Mouse (Mus musculus) adrenal gland, postnatal 36 days (tissue): ENCODE measurements around the gene Derl3. TPM values are rescaled to one million over a fixed set of nuclear protein-coding genes. Genes with fewer than 3 reads are reported as not detected.
A peak's percentile ranks its signal among the peaks of the same experiment; 100 is the strongest.

Source experiments
- DNase-seq, 2 experiments: peaks; one replicate each; pipeline ENCODE4 v3.0.0; 2021; ENCODE audit warnings: mixed read lengths in 1 of 2
- total RNA-seq, 2 experiments: library from RNA; stranded (reverse); gene quantifications; 2 replicates each; pipeline ENCODE4 v1.2.3; 2021

Gene Derl3
- total RNA-seq, 2 experiments from 2014 or later = 0.93 to 2.8 TPM

DNA sequence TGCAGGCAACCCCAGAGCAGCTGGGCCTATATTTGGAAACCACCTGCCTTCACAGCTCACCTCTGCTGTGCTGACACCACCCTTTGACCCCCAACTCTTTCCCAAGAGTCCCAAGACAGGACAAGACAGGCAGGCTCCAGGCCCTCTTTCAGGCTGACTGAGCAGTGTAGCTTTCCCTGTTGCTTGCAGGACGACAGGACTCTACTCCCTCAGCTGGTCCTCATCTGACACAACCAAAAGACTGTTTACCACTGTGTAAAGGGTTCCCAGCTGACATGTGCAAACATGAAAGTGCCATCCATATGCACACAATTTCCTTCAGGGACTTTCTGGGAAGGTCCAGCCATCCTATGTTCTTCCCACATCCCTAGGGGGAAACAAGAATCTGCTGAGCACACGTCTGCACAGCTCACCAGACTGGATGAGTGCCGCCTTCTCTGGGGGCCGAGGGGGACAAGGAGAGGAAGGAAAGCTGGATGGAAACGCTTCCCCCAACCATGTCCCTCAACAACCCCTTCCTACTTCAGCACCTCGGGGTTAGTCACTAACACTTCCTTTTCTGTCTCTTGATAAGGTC lies 19.9 kb downstream of the Derl3 start:
- no peak for DNase-seq

DNA sequence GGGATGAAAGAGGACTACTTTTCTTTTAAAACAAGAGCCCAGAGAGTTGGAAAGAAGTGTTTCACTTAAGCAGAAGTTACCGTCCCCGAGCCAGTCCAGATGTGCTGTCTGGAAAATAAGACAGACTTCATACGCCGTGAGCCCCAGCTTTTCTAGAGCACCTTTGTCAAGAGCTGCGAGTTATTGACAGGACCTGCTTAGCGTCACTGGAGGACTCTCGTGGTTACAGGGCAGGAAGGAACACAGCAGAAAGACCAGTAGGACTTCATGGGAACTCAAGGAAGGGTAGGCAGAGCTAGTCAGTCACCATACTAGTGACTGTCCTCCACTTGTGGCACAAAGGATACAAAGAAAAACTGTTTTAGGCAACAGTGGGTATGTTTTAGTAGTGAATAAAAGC lies 22.3 kb downstream of the Derl3 start:
- DNase-seq = no peak

DNA sequence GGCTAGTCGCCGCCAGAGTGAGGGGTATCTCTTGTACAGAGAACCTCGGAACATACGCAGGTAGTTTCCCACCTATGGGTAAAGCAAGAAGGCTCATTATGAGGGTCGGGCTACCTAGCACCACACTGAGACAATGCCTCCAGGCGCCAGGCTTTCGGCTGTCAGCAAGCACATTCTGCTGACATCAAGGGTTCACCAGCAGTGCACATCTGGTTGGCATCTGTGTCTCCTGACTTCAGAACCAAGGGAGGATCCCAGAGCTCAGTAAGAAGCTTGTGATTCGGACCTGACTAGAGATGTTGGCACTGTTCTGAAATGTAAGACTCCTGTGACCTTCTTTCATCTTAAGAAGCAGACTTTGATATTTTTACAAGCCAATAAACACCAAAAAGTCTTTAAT lies 23.6 kb downstream of the Derl3 start:
- no peak for DNase-seq

DNA sequence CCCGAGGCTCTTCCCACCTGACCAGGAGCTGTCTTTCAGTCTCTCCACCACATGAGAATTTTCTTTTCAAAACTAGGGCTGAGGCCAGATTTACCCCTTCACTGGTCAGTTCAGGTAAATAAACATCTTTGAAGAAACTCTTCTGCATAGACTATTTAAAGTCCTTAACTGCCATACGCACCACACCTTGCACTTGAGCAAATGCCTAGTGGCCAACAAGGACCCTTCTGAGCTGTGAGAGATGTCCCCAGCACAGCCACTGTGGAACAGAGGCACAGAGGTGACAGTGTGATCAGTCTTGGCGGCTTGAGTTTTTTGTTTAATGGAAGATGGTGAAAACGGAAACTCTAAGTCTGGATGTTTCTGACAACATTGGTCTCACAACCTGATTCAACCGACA lies 25.8 kb downstream of the Derl3 start:
- DNase-seq = no peak

DNA sequence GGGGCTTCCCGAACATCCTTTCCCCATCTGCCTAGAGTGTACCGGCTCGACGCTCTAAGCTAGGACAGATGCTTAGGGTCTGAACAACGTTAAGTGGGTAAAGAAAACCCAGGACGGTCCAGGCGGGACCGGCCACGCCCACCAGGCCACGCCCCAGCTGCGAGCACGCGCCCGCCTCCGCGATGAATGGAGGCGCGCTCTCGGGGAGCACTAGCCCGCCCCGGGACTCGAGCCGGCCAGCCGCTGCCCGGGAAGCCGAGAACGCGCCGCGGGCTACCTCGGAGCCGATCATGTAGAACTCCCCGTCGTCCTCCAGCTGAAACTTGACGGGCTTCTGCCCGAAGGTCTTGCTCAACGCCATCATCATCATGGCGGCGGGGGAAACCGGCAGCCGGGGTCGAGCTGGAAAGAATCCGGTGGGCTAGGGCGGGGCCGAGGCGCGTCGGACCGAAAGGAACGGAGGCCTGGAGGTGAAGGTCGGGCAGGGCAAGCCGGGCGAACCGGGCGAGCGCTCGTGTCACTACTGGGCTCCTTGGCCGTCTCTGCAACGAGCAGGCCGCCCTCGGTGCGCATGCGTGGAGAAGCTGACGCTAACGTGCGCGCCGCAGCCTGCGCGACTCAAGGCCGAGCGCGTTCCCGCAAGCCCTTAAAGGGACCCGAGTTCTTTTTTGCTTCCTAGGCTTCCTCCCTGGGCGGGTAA lies 28.0 kb downstream of the Derl3 start, which contains the start of gene Smarcb1:
Smarcb1 (minus strand) TSS at position 592 of the 700 bp plus-strand sequence.
- DNase-seq = peak; percentile 95

DNA sequence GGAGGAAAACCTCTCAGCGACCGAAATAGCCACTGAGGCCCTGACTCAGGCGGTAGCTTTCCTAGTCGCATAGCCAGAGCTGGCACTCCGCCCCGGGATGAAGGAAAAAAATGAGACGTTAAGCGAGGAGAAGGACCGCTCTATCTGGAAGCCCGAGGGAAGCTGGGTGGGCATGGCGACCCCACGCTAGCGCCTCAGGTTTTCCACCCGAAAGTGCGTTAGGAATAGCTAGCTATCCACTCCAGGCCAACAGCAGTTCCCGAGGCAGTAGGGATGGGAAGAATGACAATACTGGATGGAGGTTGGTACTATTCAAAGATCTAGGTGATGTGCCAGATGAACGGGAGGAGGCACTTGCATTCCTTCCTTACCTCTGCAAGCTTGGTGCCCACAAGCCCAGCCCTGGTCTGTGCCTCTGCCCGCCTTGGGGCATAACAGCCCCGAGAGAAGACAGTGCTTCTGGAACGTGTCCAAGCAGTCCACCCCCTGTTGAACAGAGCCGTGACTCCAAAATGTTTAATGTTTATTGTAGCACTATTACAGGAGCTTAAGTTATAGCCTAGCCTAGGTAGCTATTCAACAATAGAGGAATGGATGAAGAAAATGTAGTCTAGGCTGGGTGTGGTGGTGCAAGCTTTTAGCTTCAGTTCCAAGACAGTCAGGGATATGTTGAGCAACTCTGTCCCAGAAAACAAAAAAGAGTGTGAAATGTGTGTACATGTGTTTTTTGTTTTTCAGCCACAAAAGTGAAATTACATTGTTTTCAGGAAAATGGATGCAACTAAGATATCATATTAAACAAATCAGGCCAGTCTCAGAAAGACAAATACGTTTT lies 28.7 kb downstream of the Derl3 start:
- no peak for DNase-seq

DNA sequence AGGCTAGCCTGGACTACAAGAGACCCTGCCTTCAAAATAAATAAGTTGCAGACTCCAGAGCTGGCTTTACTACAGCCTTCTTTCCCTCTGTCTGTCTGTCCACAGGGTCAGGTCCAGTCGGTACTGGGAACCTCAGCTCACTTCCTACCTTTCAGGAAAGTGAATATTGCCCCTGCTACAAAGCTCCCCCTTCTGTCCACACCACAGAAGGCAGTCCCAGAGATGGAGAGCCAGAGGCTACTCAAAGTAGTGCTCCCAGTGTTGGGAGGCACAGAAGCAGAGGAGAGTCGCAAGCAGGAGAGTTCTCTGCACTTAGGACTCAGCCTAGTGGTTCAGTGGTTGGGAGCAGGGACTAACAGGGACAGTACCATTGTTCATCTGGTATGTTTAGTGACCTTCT lies 31.1 kb downstream of the Derl3 start:
- no peak for DNase-seq

DNA sequence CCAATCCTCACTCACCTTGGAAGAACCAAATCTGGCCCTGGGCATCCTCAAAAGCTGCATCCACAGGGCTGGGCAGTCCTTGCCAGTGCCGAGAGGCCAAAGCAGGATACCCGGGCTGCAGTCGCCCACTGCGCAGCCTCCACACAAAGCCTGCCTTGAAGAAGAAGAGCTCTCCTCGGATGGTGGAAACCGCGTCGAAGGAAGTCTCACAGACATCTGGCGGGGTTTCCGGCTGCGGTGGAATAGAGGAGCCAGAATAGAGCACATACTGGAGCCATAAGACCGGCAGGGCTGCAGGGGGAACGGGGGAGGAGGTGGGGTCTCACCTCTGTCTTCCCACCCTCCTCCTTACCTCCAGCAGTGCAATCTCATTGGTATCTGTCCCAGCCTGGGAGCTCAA lies 33.2 kb downstream of the Derl3 start:
- DNase-seq = no peak

DNA sequence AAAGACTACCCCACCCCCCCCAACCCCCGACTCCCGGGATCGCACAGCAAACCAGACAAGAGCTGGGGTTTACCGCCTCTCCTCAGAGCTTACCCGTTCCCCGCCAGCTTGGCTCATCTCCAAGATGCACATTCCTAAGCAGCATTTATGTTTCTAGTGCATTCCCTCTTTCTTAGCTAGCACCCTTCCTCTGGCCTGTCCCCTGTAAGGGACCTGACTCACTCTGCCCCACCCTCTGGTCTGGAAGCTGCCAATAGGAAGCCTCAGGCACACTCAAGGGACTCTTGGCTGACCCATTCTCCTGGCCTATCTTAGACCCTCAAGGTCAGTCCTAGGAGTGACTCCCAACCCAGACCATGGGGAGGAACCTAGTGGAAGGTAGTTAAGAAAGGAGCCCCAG lies 37.1 kb downstream of the Derl3 start:
- peak; percentile 58 to 65 for DNase-seq

DNA sequence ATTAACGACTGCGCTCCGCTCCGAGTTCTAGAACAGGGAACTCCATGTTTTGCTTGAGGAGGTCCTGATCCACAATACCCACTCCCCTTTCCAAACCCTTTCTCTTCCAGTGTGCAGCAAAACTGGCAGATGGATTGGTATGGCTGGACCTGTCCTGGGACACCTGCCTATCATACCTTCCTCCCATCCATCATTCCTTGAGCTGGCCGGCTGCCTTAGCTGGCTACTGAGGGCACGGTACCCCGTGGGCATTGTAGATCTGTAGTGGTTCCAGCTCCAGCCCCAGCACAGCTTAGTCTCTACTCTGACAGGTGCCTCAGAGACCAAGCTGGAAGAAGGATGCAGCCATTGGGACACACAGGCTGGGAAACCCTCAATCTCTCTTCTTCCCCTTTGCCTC lies 38.1 kb downstream of the Derl3 start:
- no peak for DNase-seq

DNA sequence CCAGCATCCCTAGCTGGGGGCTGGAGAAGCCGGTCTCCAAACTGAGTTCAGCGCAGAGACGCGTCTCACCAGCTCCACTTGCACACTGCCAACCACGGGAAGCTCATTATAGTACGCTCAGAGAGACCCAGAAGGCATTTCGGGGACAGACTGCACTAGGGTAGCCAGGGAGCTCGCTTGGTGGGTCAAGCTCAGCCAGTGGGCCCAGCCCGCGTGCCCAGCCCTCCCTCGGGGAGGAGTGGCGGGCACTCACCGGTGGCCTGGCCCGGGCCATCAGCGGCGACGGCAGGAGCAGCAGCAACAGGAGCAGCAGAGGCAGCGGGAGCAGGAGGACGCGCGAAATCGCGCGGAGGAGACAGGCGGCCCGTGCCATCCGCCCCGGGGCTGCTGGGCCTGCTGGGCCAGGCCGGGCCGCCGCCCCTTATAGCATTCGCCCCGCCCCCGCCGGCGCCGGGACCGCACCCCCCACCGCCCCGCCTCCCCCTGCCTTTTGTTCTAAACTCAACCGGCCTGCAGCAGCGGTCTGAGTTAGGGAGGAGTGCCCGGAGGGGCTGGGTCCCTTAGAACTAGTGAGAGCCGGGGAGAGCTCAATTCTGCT lies 39.0 kb downstream of the Derl3 start:
- DNase-seq = peak; percentile 75 to 88

DNA sequence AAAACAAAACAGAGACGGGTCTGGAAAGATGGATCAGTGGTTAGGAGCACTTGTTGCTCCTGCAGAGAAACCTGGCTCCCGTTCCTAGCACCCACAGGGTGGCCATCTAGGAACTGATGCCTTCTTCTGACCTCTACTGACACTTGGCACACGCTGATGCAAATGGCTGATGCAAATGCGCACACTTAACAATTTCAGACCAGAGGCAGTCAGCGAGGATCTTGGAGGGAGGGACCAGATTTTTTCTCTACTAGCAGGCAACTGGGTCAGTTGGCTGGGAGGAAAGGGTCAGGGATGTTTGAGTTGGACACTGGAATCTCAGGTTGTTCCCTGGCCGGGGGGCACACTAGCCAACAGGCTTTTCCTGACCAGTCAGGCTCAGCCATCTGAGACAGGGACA lies 39.7 kb downstream of the Derl3 start, which contains the start of gene Chchd10:
Chchd10 (plus strand) TSS at position 240 of the 400 bp plus-strand sequence.
- no peak for DNase-seq

DNA sequence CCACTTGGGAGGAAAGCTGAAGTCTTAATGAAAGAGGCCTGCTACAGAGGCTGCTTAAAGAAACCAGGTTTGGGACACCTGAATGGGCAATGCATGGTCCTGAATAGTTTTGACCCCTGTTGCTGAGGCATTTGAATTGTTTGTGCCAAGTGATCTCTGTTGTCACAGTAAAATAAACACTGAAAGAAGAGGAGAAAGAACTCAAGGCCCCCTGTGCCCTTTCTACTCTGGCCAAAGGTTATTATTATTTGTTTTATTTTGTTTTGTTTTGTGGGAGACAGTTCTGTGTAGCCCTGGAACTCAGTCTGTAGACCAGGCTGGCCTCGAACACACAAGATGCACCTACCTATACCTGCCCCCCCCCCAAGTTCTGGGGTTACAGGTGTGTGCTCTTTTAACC lies 41.8 kb downstream of the Derl3 start:
- no peak for DNase-seq

DNA sequence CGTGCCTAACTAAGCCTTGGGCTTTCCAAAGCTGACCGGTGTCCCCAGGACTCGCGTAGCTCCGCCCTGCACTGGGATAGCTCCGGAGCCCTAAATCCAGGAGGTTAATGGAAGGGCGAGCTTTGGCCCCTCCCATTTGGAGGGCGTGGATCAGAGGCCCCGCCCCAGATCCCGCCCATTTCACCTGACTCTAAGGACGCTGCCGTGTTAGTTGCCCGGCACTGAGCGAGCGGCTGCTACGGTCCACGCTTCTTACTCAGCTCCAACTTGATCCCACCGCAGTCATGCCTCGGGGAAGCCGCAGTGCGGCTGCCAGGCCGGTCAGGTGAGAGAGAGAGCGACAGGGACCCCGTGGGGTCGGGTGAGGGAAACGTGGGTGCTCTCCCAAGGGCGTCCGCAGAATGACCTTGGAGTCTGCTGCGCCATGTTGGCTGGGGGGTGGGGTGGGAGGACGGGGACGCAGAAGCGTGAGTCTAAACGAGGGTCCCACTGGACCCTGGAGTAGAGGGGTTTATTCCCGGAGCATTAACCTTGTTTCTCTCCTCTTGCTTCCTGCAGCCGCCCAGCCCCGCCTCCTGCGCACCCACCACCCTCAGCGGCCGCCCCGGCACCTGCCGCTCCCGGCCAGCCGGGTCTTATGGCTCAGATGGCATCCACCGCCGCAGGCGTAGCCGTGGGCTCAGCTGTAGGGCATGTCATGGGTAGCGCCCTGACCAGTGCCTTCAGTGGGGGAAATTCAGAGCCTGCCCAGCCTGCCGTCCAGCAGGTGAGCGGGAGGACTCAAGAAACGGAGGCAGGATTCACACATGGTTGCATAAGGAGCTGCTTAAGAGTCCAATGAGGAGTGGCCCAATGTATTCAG lies 42.7 kb downstream of the Derl3 start, which contains the start of gene Mmp11:
Mmp11 (minus strand) TSS at position 817 of the 862 bp plus-strand sequence.
- DNase-seq = peak; percentile 87 to 89

DNA sequence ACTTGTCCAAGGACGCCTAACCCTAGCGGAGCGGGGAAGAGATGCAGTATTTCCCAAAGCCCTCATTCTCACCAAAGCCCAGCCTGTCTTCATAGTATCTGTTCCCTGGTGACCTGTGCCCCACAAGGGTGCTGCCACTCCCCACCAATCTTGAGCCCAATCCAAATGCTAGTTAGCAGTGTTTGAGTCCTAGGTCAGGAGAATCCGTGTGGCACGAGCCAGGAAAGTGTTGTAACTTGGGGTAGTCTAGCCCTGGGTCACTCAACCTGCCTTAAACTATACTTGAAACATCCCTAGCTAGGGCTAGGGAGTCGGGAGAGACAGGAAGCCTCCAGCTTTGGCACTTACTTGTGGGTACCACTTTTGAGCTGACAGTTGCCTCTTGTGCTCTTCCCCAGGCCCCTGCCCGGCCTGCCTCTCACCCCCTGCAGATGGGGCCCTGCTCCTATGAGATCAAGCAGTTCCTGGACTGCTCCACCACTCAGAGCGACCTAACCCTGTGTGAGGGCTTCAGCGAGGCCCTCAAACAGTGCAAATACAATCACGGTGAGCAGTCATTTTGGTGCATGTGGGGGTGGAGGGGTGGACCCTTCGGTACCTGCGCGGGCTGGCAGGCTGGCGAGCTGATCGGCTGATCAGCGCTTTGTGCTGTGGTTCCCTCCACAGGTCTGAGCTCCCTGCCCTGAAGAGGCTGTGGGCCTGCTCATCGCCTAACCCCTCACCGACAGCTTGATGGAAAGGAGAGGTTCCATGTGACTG lies 43.9 kb downstream of the Derl3 start:
- DNase-seq = peak; percentile 35 to 55

DNA sequence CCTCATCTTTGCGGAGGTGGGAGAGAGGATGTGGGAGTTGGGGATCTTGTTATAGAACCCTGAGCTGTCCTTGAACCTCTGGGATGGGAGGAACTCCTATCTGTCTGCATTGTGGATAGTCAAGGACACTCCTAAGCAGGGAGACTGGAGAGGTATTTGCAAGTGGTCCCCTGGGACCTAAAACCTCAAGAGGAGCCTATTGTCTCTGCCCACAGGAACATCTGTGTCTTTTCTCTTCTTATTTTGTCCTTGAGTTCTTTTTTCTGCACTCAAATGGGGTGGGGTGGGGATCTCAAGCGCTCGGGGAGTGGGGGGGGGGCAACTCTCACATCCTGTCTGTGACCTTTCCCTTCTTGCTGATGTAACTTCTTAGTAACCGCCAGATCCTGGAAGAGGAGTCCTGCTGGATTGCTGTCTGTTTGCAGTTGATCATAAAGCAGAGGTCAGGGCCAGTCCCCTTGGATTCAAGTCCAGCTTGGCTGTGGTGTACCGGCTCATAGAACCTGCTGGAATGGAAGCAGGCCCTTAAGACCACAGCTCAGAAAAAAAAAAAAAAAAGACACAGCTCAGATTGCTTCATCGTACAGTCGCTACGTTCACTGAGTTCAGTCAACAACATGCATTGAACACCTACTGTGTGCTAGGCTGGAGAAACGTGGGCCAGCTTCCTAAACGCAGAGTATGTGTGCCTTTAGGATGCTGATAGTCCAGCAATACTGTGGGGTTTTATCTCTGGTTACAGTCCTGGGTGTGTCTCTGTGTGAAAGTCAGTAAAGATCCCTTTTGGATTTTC lies 44.8 kb downstream of the Derl3 start:
- peak; percentile 68 to 75 for DNase-seq

DNA sequence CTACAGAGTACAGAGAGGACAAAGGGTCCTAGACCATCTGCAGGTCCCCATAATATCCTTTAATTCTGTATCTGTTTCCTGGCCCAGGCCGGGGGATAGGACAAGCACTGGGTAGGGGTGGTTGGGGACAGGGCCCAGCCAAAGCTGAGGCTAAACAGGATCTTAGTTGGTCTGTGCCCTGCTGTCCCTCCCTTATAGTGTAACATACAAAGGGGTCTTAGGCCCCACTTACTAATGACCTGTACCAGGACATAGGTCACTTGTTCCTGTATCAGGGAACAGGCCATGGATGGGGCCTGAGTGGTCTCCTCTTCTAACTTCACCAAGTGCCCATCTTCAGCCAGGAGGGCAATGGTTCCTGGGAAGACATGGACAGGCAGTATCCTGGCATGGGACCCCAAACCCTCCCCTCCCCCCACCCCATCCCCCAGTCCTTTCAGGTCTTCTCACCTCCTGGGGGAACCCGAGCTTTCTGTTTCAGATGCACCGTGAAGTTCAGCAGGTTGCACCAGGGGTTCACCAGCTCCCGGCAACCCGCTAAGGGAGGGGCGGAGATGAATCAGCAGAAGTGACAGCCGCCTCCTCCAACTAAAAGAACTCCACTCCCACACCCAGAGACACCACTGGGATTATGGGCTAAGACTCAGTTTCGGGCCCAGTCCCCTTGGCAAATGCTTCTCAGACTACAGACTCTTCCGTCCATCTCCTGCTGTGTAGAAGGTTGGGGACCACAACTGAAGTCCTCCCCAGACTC lies 46.4 kb downstream of the Derl3 start:
- DNase-seq = peak; percentile 39 to 67

DNA sequence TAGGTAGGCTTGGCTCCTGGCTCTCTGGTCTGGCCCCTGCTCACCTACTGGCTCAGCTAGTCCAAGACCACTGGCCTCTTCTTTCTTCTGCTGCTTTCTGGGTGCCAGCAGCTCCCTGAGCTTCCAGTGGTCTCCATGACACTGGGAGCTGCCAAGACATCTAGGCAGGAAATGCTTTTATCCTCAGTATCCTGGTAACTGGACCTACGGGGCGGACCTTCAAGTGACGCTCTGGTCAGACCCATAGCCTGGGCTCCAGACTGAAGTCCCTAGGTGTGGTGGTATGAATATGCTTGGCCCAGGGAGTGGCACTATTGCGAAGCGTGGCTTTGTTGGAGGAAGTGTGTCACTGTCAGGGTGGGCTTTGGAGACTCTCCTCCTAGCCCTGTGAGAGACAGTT lies 47.3 kb downstream of the Derl3 start, which contains the start of gene Gm867:
Gm867 (minus strand) TSS at position 153 of the 400 bp plus-strand sequence.
- DNase-seq = no peak
